Mouse (Mus musculus) thymus, postnatal 25 days (tissue): ENCODE measurements around the gene Slmap.
A peak's percentile ranks its signal among the peaks of the same experiment; 100 is the strongest.
"Not testable (repeated sequence)": the region's sequence is repeated elsewhere in the genome, so short reads cannot be mapped to it uniquely, and the experiment has no call there.

Source experiments
- DNase-seq: peaks from one replicate; pipeline ENCODE4 v3.0.0; 2022

Slmap gene

GRCm38 (mm10) chr14:26534757-26535479, at the start of gene Slmap:
Gene Slmap (minus strand): TSS chr14:26534931.
- DNase-seq, result peak; percentile 99

DNA sequence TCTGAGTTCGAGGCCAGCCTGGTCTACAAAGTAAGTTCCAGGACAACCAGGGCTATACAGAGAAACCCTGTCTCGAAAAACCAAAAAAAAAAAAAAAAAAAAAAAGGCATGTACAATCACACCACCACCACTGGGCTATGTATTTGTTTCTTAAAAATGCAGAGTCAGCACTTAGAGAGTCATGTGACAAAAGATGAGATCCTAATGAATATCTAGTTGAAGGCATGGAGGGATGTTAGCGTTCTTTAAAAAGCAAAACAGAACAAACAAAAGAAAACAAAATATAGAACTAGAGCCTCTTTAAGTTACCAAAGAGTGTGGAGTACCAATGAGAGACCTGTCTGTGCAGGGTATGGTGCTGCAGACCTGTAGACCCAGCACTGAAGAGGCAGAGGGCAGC, 48.9 kb upstream of the Slmap start:
- no peak for DNase-seq

DNA sequence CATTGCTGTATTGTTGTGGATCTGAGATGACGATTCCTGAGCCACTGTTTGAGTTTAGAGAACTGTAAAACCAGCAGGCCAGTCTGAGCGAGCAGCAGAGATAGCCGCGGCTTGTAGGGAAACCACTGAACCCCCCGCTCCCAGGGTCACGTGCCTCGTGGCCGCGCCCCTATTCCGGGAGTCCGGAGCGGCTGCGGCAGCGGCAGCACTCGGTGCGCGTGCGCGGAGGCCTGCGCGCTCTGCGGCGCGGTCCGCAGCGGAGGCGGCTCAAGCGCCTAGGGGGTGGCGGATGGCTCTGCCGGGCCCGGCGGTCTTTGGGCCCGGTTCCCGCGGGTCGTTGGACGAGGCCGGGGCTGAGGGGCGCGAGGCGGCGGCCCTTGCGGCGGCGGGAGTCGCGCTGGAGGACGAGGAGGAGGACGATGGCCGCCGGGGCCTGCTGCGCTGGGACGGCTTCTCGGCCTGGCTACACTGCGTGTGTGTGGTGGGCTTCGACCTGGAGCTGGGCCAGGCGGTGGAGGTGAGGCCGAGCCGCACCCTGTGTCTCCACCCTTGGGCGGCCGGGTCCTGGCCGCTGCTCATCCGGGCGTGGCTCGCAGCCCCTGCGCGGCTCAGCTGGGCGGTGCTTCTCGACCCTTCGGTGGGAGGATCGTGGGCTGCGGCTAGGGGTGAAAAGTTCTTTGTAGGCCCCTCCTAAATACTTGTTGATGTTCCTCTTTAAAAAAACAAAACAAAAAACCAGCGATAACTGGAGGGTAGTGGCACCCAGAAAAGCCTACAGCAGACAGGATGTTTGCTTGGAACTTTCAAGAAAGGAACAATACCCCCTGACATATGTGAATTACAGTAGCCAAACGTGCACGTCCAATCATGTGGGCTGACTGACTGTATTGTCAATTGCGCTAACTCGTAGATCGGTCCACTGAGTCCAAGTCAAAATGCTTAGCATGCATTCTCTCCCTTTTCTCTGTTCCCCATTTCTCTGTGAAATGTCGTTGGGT, 44.9 kb upstream of the Slmap start:
- peak; percentile 84 for DNase-seq

GRCm38 (mm10) chr14:26578791-26579191, 44.1 kb upstream of the Slmap start:
- DNase-seq, result no peak

GRCm38 (mm10) chr14:26576255-26576780, 41.6 kb upstream of the Slmap start:
- DNase-seq, result no peak

DNA sequence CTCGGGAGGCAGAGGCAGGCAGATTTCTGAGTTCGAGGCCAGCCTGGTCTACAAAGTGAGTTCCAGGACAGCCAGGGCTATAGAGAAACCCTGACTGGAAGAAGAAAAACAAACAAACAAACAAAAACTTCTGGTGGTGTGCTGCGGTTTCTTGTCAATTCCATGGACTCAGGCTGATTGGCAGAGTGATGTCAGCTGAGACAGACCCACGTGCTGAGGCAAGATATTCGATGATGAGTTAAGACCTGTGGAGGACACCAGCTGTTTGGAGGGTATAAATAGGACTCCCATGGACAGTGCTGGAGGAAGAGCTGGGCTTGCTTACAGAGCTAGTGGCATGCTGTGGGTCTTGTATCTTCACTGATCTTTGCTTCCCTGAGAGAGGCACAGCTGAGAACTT, 38.8 kb upstream of the Slmap start, which contains the start of gene Dennd6a:
Gene Dennd6a (plus strand): TSS at position 301 of the 400 bp plus-strand sequence.
- not testable (repeated sequence) for DNase-seq

DNA sequence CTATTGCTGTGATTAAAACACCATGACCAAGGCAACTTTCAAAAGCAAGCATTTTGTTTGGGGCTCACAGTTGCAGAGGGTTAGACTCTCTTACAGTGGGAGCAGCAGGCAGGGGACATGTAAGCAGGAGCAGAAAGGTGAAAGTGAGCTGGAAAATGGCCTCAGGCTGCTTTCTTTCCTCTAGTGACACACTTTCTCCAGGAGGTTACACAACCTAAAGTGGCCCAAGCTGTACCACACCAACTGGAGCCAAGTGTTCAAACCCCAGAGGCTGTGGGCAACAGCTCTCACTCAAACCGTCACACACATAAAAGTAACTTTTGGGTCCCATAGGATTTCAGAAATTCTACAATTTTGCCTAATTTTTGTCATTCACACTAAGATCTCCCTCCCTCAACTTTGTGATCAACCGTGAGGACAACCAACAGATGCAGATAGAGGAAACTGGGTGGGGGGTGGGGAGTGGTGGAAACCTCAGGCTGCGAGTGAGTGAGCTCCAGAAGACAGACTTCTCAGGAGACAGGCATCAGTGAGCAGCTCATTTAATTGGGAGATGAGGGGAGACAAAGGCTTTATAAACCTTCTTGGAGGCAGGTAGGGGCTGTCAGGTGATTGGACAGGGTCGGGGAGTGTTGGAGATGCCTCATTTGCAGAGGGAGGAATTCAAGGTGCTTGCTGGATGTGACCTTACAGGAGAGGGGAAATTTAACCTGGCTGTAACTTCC, 37.4 kb upstream of the Slmap start:
- DNase-seq, result no peak

GRCm38 (mm10) chr14:26569880-26570279, 35.1 kb upstream of the Slmap start:
- DNase-seq, result no peak

DNA sequence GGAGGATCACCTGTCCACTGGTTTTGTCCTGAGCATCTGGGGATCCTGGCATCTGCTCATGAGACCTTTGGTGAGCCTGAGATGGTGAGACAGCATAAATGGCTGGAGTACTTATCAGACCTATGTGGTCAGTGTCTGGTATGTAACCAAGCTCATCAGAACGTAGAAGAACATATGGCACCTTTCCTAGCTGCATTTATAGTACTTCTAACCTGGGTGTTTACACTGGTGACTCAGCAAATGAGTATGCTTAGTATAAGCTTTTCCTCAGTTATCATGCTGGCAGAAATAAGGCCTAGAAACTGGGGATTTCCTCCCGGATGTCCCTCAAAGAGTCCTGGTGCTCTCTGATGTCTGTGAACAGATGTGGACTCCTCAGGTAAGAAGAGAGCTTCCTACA, 27.5 kb upstream of the Slmap start:
- DNase-seq, result no peak

- DNase-seq, result no peak
These were observed 23.8 kb upstream of the Slmap start for GRCm38 (mm10) chr14:26558536-26558935.

DNA sequence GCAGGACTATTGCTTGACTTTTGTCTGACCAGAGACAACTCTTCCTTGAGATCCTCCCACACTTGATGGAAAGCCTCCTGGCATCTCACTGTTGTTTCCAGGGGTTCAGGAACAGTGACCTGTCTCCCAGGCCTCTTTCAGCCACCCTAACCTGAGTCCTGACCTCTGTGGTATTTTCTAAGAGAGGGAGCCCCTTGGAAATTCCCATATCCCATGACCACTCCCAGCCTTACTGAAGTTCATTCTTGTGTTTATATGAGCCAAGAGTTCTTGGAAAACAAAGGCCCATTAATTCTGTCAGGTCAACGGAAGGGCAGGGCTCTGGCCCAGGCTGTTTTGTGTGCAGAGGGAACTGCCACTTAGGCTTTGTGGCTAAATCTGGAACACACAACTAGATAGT, 22.9 kb upstream of the Slmap start:
- DNase-seq, result no peak

GRCm38 (mm10) chr14:26552853-26553252, 18.1 kb upstream of the Slmap start:
- DNase-seq, result no peak

DNA sequence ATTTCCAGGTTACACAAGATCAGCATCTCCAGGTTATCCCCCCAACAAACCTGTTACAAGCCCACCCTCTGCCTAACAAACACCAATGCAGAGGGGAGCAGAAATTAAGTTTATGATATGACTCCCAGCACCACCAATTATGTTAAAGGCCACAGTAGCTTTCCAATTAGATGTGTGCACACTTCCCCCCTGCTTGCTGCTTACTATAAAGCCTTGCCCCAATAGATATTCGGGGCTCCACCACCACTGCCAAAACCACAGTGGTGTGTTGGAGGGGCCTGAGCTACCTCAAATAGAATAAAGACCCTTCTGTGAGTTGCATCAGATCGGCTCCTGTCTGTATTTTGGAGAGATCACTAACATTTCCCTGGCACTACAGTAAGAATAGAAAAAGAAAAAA, 17.7 kb upstream of the Slmap start:
- DNase-seq, result no peak

DNA sequence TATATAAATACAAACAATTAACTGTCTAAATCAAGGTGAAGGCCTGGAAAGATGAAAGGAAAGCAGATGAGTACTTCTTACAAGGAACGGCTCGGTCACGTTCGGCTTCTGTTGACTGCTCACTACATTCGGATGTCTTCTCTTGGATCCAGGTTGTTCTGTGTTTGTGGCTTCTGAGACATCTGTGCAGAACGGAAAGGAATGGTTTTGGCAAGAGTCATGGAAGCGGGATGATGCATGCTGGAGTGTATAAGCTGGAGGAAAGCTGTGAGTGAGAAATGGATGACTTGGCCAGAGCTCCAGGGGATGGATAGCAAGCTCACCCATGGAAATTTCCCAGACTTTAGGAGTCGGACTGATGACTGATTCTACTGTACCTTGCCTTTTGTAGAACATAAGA, 16.0 kb upstream of the Slmap start:
- DNase-seq, result no peak

GRCm38 (mm10) chr14:26547516-26548488, 13.1 kb upstream of the Slmap start:
- DNase-seq, result no peak

GRCm38 (mm10) chr14:26542136-26542535, 7.4 kb upstream of the Slmap start:
- DNase-seq, result no peak

DNA sequence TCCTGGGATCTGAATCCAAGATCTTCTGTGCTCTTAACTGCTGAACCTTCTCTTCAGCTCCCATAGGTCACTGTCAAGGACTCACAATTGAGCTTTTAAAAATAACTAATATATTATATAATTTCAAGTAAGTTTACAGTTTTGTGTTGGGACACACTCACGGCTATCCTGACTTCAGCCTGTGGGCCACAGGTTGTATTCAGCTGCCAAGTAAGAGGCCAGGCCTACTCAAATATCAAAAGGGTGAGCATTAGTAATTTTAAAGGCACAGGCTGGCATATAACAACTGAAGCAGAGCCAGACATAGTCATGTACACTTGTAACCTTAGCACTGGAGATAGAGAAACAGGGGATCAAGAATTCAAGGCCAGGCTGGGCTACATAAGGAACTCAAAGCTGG, 5.8 kb upstream of the Slmap start:
- no peak for DNase-seq

DNA sequence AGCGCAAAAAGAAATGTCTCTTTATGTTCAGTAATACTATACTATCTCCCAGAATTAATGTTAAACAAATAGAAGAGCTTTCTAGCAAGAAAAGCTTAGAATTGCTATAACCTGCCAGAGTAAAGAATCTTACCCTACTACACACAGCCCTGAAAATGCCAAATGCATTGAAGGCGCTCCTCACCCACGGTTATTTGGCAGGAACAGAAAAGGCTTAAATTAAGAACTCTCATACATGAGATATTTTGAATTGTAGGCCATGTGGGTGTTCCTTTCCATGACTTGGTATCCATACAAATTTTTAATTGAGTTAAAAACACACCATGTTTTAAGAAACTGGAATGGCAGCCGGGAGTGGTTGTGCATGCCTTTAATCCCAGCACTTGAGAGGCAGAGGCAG, 4.5 kb upstream of the Slmap start:
- no peak for DNase-seq

- peak; percentile 62 for DNase-seq
These were observed 642 bp downstream of the Slmap start for GRCm38 (mm10) chr14:26533821-26534756.

DNA sequence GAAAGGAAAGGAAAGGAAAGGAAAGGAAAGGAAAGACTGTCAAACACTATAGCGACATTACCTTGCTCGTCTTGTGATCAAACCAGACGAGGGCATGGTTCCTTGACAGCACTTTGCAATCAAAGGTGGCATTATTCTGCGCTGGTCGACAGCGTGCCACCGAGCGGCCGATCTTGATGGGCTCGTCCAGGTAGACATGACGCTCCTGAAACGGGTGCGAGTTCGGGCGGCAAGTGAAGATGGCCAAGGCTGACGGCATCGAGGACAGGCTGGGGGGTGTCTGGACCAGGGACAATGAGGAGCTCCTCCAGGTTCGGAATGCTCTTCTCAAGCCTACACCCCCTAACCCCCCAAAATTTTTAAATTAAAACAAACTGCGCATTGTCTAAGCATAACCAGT, 1.5 kb downstream of the Slmap start:
- DNase-seq, result peak; percentile 18

- no peak for DNase-seq
These were observed 2.0 kb downstream of the Slmap start for GRCm38 (mm10) chr14:26532752-26533151.
